Mouse (Mus musculus) bone marrow, adult 2 months (tissue): ENCODE measurements at regions not wholly inside any gene's neighbourhood (a gene's known extent, or its start where the extent isn't known, plus 50 kb on each side); places are given as distances from the start of the nearest gene placed in this dataset.

Source experiments
- CTCF ChIP-seq: fragments of 200-500 bp; IDR thresholded peaks from 2 replicates; pipeline ENCODE4 v1.5.1; 2011; ENCODE audit warnings: low read length, control low read depth; ENCODE audit not compliant: control insufficient read depth, insufficient read depth
- POLR2A ChIP-seq: fragments of 200-500 bp; IDR thresholded peaks from 2 replicates; pipeline ENCODE4 v1.6.1; 2011; ENCODE audit warnings: low read depth, mild to moderate bottlenecking, control low read depth, low read length, borderline replicate concordance; ENCODE audit not compliant: control insufficient read depth

- no peak for TF ChIP-seq CTCF
- TF ChIP-seq POLR2A, result no peak
Measured at GRCm38 (mm10) chr13:19888983-19889773, 65.1 kb upstream of the Gpr141 start.
